Mouse (Mus musculus): Measurements from ENCODE around the gene Tead4. TPM values are rescaled to one million over a fixed set of nuclear protein-coding genes. Genes with fewer than 3 reads are reported as not detected.

Tead4 gene
- 0.23 and 0.65 TPM in 2 replicates for polyA plus RNA-seq (2015; fragmentation: Nextera tagmentation; extraction: Ambion mirVana)

DNA sequence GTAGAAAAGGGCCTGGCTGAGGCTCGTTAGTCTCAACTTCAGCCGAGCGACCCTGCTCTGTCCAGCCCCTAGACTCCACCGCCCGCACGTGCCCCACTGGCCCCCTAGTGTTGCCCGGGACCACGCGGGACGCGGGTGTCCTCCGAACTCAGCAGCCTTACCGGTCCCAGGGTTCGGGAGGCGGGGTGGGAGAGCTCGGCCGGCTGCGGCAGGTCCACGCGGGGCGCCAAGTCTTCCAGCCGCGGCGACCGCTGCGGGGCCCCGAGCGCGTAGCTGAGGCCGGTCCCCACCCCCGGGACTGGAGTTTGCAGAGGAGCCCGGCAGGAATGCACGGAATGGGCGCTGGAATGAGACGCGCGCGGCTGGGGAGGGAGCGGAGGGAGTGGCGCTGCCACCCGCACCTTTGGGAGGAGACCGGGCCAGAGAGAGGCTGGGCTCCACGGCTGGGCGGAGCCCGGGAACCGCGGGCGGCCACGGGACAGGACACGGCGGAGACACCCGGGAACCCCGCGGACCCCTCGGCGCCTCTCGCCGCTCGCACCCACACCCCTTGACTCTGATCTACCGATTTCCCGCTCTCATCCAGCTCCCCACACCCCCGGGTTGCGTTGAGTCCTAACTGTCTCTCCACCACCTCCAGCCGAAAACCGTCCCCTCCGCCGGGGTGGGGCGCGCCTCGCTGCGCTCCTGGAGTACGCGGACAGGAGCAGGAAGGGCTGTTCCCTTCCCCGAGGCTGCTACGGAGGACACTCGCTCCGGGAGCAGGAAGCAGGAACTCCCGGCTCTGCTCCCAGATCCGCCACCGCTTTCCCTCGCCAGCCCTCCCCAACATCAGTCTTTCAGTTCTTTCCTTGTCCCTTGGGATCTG is at the start of gene Tead4:
Gene Tead4 (minus strand): TSS at position 690 of the 868 bp plus-strand sequence.
- Histone ChIP-seq H3K27ac (no peak within 1 kb of the TSS), H3K36me3 (no peaks in the 10 kb centered on the region), H3K9me3 (no peaks in the 10 kb centered on the region), H3K27me3 (peaks cover 59% of the 10 kb centered on the region), H3K9ac (replicated peaks) (peak within 1 kb of the TSS; percentile 71), H3K4me2 (replicated peaks) (peak within 1 kb of the TSS; percentile 99), H3K4me3 (replicated peaks) (peak within 1 kb of the TSS; percentile 65), H3K4me1 (replicated peaks) (peaks cover 19% of the 10 kb centered on the region)
- under 1% methylated on average over 78 of the region's 81 CpGs for WGBS
- peak; percentile 75 for ATAC-seq

DNA sequence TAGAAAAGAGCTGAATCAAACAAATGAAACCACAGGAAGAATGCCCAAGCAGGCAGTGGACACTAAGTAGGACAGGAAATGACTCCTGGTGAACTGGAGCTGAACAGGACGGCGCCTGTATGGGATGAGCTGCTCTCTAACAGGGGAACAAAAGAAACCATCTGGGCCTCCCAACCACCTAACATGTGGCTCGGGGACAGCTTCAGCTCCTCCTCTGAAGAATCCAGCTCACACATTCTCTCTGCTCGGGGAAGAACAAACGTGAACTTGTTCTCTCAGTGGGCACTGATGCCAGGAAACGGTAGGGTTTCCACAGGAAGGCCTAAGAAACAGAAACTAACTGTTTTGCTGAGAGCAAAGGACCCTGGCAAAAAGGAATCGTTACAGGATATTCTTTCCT is 49.1 kb upstream of the Tead4 start:
- no peak overlapping the region for H3K27ac ChIP-seq
- WGBS: 53% methylated on average over 7 of the region's 7 CpGs
- ATAC-seq: no peak

DNA sequence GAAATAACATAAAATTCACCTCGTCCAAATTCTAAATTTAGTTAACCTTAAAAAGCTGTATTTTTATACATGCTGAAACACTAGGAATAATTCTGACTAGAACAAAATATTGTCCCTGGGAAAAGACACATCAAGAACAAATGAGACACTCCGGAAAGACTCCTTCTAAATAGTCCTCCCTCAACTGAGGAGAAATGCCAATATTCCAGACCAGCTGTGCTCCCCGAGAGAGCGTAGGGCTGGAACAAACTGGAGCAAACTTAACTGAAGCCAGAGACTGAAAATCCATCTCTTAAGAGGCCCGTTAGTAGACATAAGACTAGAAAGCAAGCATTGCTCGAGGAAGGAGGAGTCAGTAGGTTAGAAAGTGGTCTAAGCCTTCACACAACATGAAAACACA is 46.2 kb upstream of the Tead4 start:
- Histone ChIP-seq H3K9ac (replicated peaks) (no peak overlapping the region; the same call in 1 of the 2 replicates), H3K4me1 (replicated peaks) (peaks cover 5% of the 10 kb centered on the region; the same call in 1 of the 2 replicates), H3K27ac (no peak overlapping the region), H3K27me3 (no peaks in the 10 kb centered on the region), H3K9me3 (no peaks in the 10 kb centered on the region), H3K4me3 (replicated peaks) (no peak overlapping the region), H3K4me2 (replicated peaks) (no peak overlapping the region), H3K36me3 (peaks cover 22% of the 10 kb centered on the region)
- ATAC-seq: no peak
- 93% methylated on average over 6 of the region's 6 CpGs for WGBS

More for the DNA sequence above, 49.1 kb upstream of the Tead4 start:
- Histone ChIP-seq H3K9ac (replicated peaks) (no peak overlapping the region), H3K4me1 (replicated peaks) (peaks cover 22% of the 10 kb centered on the region), H3K36me3 (peaks cover 18% of the 10 kb centered on the region), H3K9me3 (no peaks in the 10 kb centered on the region), H3K4me3 (replicated peaks) (no peak overlapping the region), H3K27me3 (no peaks in the 10 kb centered on the region), H3K4me2 (replicated peaks) (no peak overlapping the region)

DNA sequence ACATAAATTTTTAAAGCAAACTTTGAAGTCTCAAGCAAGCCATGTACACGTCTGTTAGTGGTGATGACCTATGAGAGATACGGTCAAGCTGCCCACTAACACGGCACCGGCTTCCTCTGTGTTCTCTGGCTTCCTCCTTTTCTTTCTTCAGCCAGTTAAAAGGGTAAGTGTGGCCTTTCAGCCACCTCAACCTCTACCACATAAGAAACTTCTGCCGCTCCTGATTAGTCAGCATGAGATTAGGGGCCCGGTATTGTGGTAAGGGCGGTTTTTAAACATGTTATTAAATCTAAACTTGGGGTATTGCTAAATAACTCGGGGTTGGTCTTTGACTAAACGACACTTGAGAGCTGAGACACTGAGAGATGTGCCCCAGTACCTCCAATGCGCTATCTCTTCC is 45.0 kb upstream of the Tead4 start:
- Histone ChIP-seq H3K27ac (no peak overlapping the region), H3K9ac (replicated peaks) (no peak overlapping the region)
- no peak for ATAC-seq

DNA sequence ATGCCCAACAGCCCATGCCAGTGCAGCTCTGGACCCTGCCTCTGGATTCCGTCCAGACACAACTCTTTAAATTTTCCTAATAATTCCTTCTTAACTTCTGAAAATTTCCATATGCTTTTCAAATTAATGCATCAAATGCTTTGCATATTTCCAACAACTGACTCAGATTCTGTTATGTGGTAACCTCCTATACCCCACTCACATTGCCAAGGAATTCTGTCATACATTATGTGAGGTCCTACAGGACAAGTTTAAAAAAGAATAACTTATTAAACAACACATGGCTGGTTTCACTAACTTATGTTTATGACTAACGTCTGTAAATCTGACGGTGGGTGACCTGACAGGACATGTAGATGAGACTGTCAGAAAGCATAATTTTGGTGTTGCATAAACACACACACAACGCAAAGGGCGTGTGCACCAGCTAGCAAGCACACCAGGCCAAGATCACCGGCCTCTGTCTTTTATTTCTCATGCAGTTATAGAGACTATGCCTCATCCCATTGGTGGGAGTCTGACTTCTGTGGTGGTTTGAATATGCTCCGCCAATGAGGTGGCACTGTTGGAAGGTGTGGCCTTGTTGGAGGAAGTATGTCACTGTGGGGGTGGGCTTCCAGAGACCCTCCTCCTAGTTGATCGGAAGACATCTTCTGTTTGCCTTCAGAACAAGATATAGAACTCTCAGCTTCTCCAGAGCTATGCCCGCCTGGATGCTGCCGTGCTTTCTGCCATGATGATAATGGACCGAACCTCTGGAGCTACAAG is 41.5 kb upstream of the Tead4 start:
- H3K9me3 ChIP-seq: no peaks in the 10 kb centered on the region
- H3K27ac ChIP-seq: no peak overlapping the region
- H3K36me3 ChIP-seq: peaks cover 15% of the 10 kb centered on the region
- H3K9ac ChIP-seq (replicated peaks): no peak overlapping the region
- no peak overlapping the region for H3K4me2 ChIP-seq (replicated peaks)
- no peaks in the 10 kb centered on the region for H3K27me3 ChIP-seq
- H3K4me3 ChIP-seq (replicated peaks): no peak overlapping the region
- H3K4me1 ChIP-seq (replicated peaks): peaks cover 13% of the 10 kb centered on the region
- 97% methylated on average over 11 of the region's 11 CpGs for WGBS
- no peak for ATAC-seq

More for the DNA sequence above, 45.0 kb upstream of the Tead4 start:
- Histone ChIP-seq H3K36me3 (peaks cover 16% of the 10 kb centered on the region), H3K4me2 (replicated peaks) (no peak overlapping the region), H3K9me3 (no peaks in the 10 kb centered on the region), H3K4me1 (replicated peaks) (peaks cover 5% of the 10 kb centered on the region; the same call in 1 of the 2 replicates), H3K27me3 (no peaks in the 10 kb centered on the region), H3K4me3 (replicated peaks) (no peak overlapping the region)
- WGBS: 94% methylated on average over 10 of the region's 10 CpGs

DNA sequence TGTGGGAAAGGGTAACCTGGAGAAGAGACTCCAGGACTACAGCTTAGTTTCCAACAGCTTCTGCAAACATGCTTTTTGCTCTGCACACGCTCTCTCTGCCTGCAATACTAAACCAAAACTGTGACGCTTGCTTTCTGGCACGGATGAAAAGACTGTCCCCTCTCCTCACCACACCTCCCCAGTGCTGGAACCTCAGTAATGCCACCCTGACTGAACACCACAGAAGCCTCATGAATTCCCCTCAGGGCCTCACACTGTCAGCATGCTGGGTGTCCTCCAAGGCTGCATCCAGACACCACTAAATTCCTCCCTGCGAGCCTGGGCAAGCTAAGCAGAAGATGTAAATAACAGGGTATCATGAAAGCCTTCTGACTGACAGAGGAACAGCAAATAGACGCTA is 38.3 kb upstream of the Tead4 start:
- no peak for ATAC-seq

DNA sequence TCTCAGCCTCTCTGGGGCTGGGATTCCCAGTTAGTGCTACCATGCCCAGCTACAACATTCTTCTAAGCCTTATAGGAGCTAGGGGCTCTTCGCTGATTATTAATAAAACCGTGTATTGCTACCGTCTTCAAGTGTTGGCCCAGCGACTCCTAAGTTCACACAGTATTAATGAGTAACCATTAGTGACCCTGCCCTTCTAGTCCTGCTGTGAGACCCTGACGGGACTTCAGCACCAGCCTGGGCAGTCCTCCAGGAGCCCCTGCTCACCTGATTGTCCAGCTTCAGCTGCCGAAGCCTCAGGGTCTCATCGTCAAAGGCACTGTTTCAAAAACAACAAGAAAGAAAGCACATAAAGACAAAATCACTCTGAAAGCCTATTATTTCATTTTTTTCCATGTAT is 36.8 kb upstream of the Tead4 start:
- no peaks in the 10 kb centered on the region for H3K27me3 ChIP-seq
- ATAC-seq: no peak
- H3K9ac ChIP-seq (replicated peaks): no peak overlapping the region
- peaks cover 13% of the 10 kb centered on the region for H3K4me1 ChIP-seq (replicated peaks)
- no peak overlapping the region for H3K4me2 ChIP-seq (replicated peaks)
- H3K9me3 ChIP-seq: no peaks in the 10 kb centered on the region
- no peak overlapping the region for H3K4me3 ChIP-seq (replicated peaks)
- peaks cover 40% of the 10 kb centered on the region for H3K36me3 ChIP-seq
- H3K27ac ChIP-seq: no peak overlapping the region
- WGBS: 82% methylated on average over 7 of the region's 7 CpGs

More for the DNA sequence above, 38.3 kb upstream of the Tead4 start:
- 58% methylated on average over 5 of the region's 5 CpGs for WGBS
- Histone ChIP-seq H3K9ac (replicated peaks) (no peak overlapping the region), H3K9me3 (no peaks in the 10 kb centered on the region), H3K4me1 (replicated peaks) (peaks cover 13% of the 10 kb centered on the region), H3K27ac (no peak overlapping the region), H3K4me2 (replicated peaks) (no peak overlapping the region), H3K27me3 (no peaks in the 10 kb centered on the region), H3K36me3 (peaks cover 34% of the 10 kb centered on the region), H3K4me3 (replicated peaks) (no peak overlapping the region)

DNA sequence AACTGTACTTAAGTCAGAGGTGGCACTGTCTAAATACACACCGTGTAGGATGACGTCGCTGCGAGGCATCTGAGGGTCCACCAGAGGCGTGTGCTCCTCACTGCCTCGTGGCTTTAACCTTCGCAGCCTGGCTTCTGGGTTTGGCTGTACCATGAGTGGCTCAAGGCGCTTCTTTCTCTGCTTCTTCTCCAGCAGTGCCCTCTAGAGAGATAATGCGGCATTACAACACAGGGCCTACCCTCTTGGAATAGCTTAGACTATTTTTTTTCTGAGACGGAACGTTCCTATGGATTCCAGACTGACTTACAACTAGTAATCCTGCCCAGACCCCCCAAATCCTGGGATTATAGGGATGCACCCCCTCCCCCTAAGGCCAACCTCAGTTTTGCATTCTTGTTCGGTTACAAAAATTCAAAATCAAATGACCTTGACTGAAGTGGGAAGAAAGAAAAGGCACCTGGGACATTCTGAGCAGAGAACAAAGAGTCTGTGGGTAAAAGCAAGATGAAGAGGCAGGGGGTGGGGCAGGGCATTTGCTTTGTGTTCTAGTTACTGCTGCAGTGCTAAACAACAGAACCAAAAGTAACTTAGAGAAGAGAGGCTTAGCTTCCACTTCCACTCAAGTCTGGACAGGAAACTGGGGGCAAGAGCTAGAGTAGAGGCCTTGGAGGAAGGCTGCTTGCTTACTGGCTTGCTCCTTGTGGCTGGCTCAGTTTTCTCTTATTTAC is 33.9 kb upstream of the Tead4 start:
- WGBS: 19% methylated on average over 12 of the region's 12 CpGs
- no peak overlapping the region for H3K9ac ChIP-seq (replicated peaks)
- H3K27me3 ChIP-seq: no peaks in the 10 kb centered on the region
- peaks cover 61% of the 10 kb centered on the region for H3K36me3 ChIP-seq
- H3K9me3 ChIP-seq: 0 out of 2 replicates have a peak, but pooled peaks cover 5% of the 10 kb centered on the region
- peaks cover 13% of the 10 kb centered on the region for H3K4me1 ChIP-seq (replicated peaks)
- peak; percentile 90 for ATAC-seq
- H3K4me2 ChIP-seq (replicated peaks): no peak overlapping the region
- no peak overlapping the region for H3K27ac ChIP-seq
- H3K4me3 ChIP-seq (replicated peaks): no peak overlapping the region

DNA sequence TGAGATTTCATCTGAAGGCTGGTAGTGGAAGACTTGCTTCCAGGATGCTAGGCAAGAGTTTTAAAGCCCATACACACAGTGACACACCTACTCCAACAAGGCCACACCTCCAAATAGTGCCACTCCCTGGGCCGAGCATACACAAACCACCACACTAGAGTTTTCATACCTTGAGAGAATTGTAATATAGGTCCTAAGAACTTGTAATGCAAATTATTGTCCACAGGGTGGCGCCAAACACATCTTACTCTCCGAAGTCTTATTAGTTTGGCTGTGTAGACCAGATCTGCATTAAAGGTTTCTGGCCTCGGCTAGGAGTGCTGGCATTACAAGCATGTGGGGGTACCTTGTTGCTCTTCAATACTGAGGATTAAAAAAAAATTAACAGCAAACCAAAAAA is 17.7 kb upstream of the Tead4 start:
- H3K9ac ChIP-seq (replicated peaks): no peak overlapping the region
- H3K4me3 ChIP-seq (replicated peaks): no peak overlapping the region
- peaks cover 26% of the 10 kb centered on the region for H3K36me3 ChIP-seq
- H3K27ac ChIP-seq: no peak overlapping the region
- peak; percentile 74 for ATAC-seq
- H3K9me3 ChIP-seq: no peaks in the 10 kb centered on the region
- H3K27me3 ChIP-seq: no peaks in the 10 kb centered on the region
- no peaks in the 10 kb centered on the region for H3K4me1 ChIP-seq (replicated peaks)
- WGBS: 14% methylated on average over 4 of the region's 4 CpGs
- no peak overlapping the region for H3K4me2 ChIP-seq (replicated peaks)

DNA sequence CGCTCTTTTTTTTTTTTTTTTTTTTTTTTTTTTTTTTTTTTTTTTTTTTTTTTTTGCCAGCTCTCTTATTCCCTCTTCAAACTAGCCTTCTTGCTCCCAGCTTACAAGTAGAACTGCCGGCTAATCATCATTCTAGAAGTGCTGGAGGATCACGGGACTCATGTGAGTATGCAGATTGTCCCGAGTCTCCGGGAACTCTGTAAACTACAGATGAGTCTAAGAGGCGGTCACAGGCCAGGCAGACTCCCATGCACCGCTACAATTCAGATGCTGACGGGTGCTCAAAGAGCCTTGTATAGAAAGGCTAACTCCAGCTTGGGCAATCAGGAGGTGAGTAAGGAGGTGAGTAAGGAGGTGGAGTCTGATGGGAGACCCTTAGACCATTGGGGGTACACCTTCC is 15.0 kb upstream of the Tead4 start:
- Histone ChIP-seq H3K9ac (replicated peaks) (no peak overlapping the region), H3K4me2 (replicated peaks) (no peak overlapping the region), H3K9me3 (no peaks in the 10 kb centered on the region), H3K4me3 (replicated peaks) (no peak overlapping the region), H3K27ac (no peak overlapping the region), H3K27me3 (no peaks in the 10 kb centered on the region), H3K36me3 (no peaks in the 10 kb centered on the region), H3K4me1 (replicated peaks) (no peaks in the 10 kb centered on the region)
- 84% methylated on average over 8 of the region's 8 CpGs for WGBS
- ATAC-seq: no peak

DNA sequence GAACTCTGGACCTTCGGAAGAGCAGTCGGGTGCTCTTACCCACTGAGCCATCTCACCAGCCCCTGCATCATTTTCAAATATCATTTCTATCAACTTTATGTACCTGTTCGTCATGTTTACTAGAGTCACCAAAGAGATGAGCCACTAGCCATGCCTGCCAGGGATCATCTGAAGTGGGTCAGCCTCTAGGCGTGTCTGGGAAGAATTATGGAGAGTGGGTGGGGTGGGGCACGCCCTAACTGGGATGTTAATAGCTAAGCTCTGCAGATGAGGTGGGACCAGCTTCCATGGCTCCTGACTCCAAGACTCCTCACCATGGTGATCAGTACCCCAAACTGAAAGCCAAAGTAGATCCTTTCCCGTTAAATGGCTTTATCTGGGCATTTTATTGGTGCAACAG is 14.2 kb upstream of the Tead4 start:
- Histone ChIP-seq H3K4me1 (replicated peaks) (no peaks in the 10 kb centered on the region), H3K4me3 (replicated peaks) (no peak overlapping the region), H3K9me3 (no peaks in the 10 kb centered on the region), H3K27me3 (no peaks in the 10 kb centered on the region), H3K36me3 (no peaks in the 10 kb centered on the region), H3K27ac (no peak overlapping the region), H3K9ac (replicated peaks) (no peak overlapping the region), H3K4me2 (replicated peaks) (no peak overlapping the region)
- 90% methylated on average over 6 of the region's 6 CpGs for WGBS
- ATAC-seq: no peak
